In genomic region chr15:85646639-85647277, GRCm38 (mm10) we compare ENCODE assay signal across 8 mouse cellular contexts.
DNase-seq lines count a peak whose midpoint lies in the region; ATAC-seq lines count a peak whose summit lies in the region.

No protein-coding gene starts in this region.

- no peaks in the 10 kb centered on the region for H3K36me3 ChIP-seq in heart, embryonic 11.5 days (ENCODE audit: control insufficient read depth, insufficient read depth, low read length)
- H3K36me3 ChIP-seq in hindbrain, embryonic 15.5 days: no peaks in the 10 kb centered on the region
- no peaks in the 10 kb centered on the region for H3K36me3 ChIP-seq in midbrain, embryonic 13.5 days

- H3K4me1 ChIP-seq in heart, embryonic 11.5 days (ENCODE audit: control insufficient read depth, insufficient read depth, low read length): no peaks in the 10 kb centered on the region; the same call in 1 of the 2 replicates
- H3K4me1 ChIP-seq in brown adipose tissue, adult 24 weeks (ENCODE audit: control insufficient read depth, insufficient read depth, insufficient read length, low read length): peaks cover 13% of the 10 kb centered on the region
- peaks cover 26% of the 10 kb centered on the region for H3K4me1 ChIP-seq in hindbrain, embryonic 15.5 days (replicated peaks)
- peaks cover 32% of the 10 kb centered on the region for H3K4me1 ChIP-seq in midbrain, embryonic 13.5 days (replicated peaks)

- peak overlapping the region; percentile 73; the same call in 1 of the 2 replicates for H3K27ac ChIP-seq in heart, embryonic 11.5 days (ENCODE audit: low read depth, low read length)
- H3K27ac ChIP-seq in brown adipose tissue, adult 24 weeks (replicated peaks; ENCODE audit: low read depth, low read length): peak overlapping the region; percentile 97
- peak overlapping the region; percentile 78 for H3K27ac ChIP-seq in hindbrain, embryonic 15.5 days (replicated peaks)
- peak overlapping the region; percentile 68; the same call in 1 of the 2 replicates for H3K27ac ChIP-seq in midbrain, embryonic 13.5 days

- DNase-seq in heart, adult 18-20 months: no peak
- DNase-seq in gastrocnemius, adult 8-10 months (ENCODE audit: low spot score in 2 of 2): no peak
- DNase-seq in thymus, postnatal 10 days (ENCODE audit: low spot score in 2 of 2): no peak
- no peak for DNase-seq in left cerebral cortex, adult 18-20 months (ENCODE audit: low spot score in 2 of 2)

- H3K4me2 ChIP-seq in heart, embryonic 11.5 days: peak overlapping the region; percentile 90
- peak overlapping the region; percentile 61 for H3K4me2 ChIP-seq in hindbrain, embryonic 15.5 days
- H3K4me2 ChIP-seq in midbrain, embryonic 13.5 days (replicated peaks): peak overlapping the region; percentile 55

- ATAC-seq in heart, embryonic 11.5 days (replicated peaks; ENCODE audit: insufficient number of reproducible peaks, low FRiP score, low TSS enrichment): 0 out of 2 replicates have a peak, but pooled peaks have one; percentile 18
- peak; percentile 32; the same call in 1 of the 2 replicates for ATAC-seq in hindbrain, embryonic 15.5 days (ENCODE audit: low FRiP score, low read depth)
- peak; percentile 24; the same call in 1 of the 2 replicates for ATAC-seq in midbrain, embryonic 13.5 days

- no peaks in the 10 kb centered on the region for H3K9me3 ChIP-seq in heart, embryonic 11.5 days (replicated peaks; ENCODE audit: control insufficient read depth, low read length)
- H3K9me3 ChIP-seq in hindbrain, embryonic 15.5 days: no peaks in the 10 kb centered on the region
- no peaks in the 10 kb centered on the region for H3K9me3 ChIP-seq in midbrain, embryonic 13.5 days

- H3K9ac ChIP-seq in heart, embryonic 11.5 days (ENCODE audit: low read depth, low read length): peak overlapping the region; percentile 85
- peak overlapping the region; percentile 27 for H3K9ac ChIP-seq in hindbrain, embryonic 15.5 days
- peak overlapping the region; percentile 66 for H3K9ac ChIP-seq in midbrain, embryonic 13.5 days (replicated peaks)

- peak overlapping the region; percentile 50 for H3K4me3 ChIP-seq in heart, embryonic 11.5 days (ENCODE audit: low read depth, low read length)
- peak overlapping the region; percentile 80 for H3K4me3 ChIP-seq in brown adipose tissue, adult 24 weeks (ENCODE audit: insufficient read depth, low read depth, low read length)
- H3K4me3 ChIP-seq in hindbrain, embryonic 15.5 days: peak overlapping the region; percentile 36
- peak overlapping the region; percentile 33 for H3K4me3 ChIP-seq in midbrain, embryonic 13.5 days (replicated peaks)

- 29% methylated on average over 9 of the region's 10 CpGs for WGBS in heart, embryonic 11.5 days (ENCODE audit: insufficient replicate concordance)
- WGBS in hindbrain, embryonic 15.5 days: 33% methylated on average over 9 of the region's 10 CpGs
- 37% methylated on average over 7 of the region's 10 CpGs for WGBS in midbrain, embryonic 13.5 days

- peaks cover 33% of the 10 kb centered on the region for H3K27me3 ChIP-seq in heart, embryonic 11.5 days (ENCODE audit: control insufficient read depth, insufficient read depth, low read length)
- peaks cover 18% of the 10 kb centered on the region for H3K27me3 ChIP-seq in hindbrain, embryonic 15.5 days
- peaks cover 94% of the 10 kb centered on the region for H3K27me3 ChIP-seq in midbrain, embryonic 13.5 days

Comparison
In these comparisons a context has a peak if more than half of its experiments do, and no peak if none do; other contexts are left out.
1. H3K9ac ChIP-seq: peak in every context shown above with its lines; median percentile 85 in heart, embryonic 11.5 days; 66 in midbrain, embryonic 13.5 days; 27 in hindbrain, embryonic 15.5 days.